Mouse (Mus musculus): ENCODE data around the gene Chrna1. TPM values are rescaled to one million over a fixed set of nuclear protein-coding genes. Genes with fewer than 3 reads are reported as not detected.
"Not testable (repeated sequence)": the region's sequence is repeated elsewhere in the genome, so short reads cannot be mapped to it uniquely, and the experiment has no call there.

Chrna1 gene
- total RNA-seq, 4 experiments from 2014 or later: 0.05 to 0.09 (median 0.06) TPM; not detected in 1

- DNase-seq: no peak
Measured at GRCm38 (mm10) chr2:73590106-73590505, 10.0 kb upstream of the Chrna1 start.

GRCm38 (mm10) chr2:73588951-73589350, 8.8 kb upstream of the Chrna1 start:
- no peak for DNase-seq

- no peak for DNase-seq
Measured at GRCm38 (mm10) chr2:73587109-73587506, 7.0 kb upstream of the Chrna1 start.

- DNase-seq: no peak
Measured at GRCm38 (mm10) chr2:73586392-73587108, 6.4 kb upstream of the Chrna1 start.

- DNase-seq: peak; percentile 45
Measured at GRCm38 (mm10) chr2:73585347-73585831, 5.3 kb upstream of the Chrna1 start.

GRCm38 (mm10) chr2:73584645-73585346, 4.7 kb upstream of the Chrna1 start:
- DNase-seq: peak; percentile 49

- DNase-seq: no peak
Measured at GRCm38 (mm10) chr2:73580720-73581119, 582 bp upstream of the Chrna1 start.

GRCm38 (mm10) chr2:73579168-73579567, 970 bp downstream of the Chrna1 start:
- DNase-seq: no peak

- DNase-seq: no peak
Measured at GRCm38 (mm10) chr2:73574418-73574817, 5.7 kb downstream of the Chrna1 start.

- DNase-seq: no peak
Measured at GRCm38 (mm10) chr2:73573556-73573955, 6.6 kb downstream of the Chrna1 start.

GRCm38 (mm10) chr2:73572539-73573372, 7.4 kb downstream of the Chrna1 start:
- DNase-seq: peak; percentile 52

GRCm38 (mm10) chr2:73571901-73572300, 8.2 kb downstream of the Chrna1 start:
- DNase-seq: no peak

GRCm38 (mm10) chr2:73571304-73571703, 8.8 kb downstream of the Chrna1 start:
- DNase-seq: no peak

GRCm38 (mm10) chr2:73566989-73567605, 13.0 kb downstream of the Chrna1 start:
- no peak for DNase-seq

- no peak for DNase-seq
Measured at GRCm38 (mm10) chr2:73566162-73566561, 14.0 kb downstream of the Chrna1 start.

GRCm38 (mm10) chr2:73563690-73564089, 16.4 kb downstream of the Chrna1 start:
- no peak for DNase-seq

GRCm38 (mm10) chr2:73562656-73563055, 17.5 kb downstream of the Chrna1 start:
- DNase-seq: no peak

- no peak for DNase-seq
Measured at GRCm38 (mm10) chr2:73561665-73562063, 18.5 kb downstream of the Chrna1 start.

- no peak for DNase-seq
Measured at GRCm38 (mm10) chr2:73560899-73561664, 19.1 kb downstream of the Chrna1 start.

- no peak for DNase-seq
Measured at GRCm38 (mm10) chr2:73560445-73560844, 19.7 kb downstream of the Chrna1 start.

- no peak for DNase-seq
Measured at GRCm38 (mm10) chr2:73557956-73558355, 22.2 kb downstream of the Chrna1 start.

GRCm38 (mm10) chr2:73557061-73557460, 23.1 kb downstream of the Chrna1 start:
- not testable (repeated sequence) for DNase-seq
